26 mouse cellular contexts compared by ENCODE assay signal in genomic region chr9:45637346-45637745, GRCm38 (mm10).
DNase-seq lines count a peak whose midpoint lies in the region; ATAC-seq and TF ChIP-seq lines count a peak whose summit lies in the region.
"Had no signal": no experiment of that assay in that cellular context is flagged by ENCODE, and none has a peak within 500 bp of the region (broad histone marks: within the 10 kb centered on the region; RNA-seq: fewer than 3 reads in every experiment).

No protein-coding gene starts in this region.

- H3K9ac ChIP-seq in forebrain, embryonic 12.5 days = no peak overlapping the region
- no peak overlapping the region for H3K9ac ChIP-seq in forebrain, embryonic 13.5 days
- H3K9ac ChIP-seq: heart, embryonic 13.5 days; hindbrain, embryonic 15.5 days; liver, embryonic 14.5 days had no signal

- WGBS in forebrain, embryonic 12.5 days = 60% methylated on average over 1 of the region's 1 CpGs
- 63% methylated on average over 1 of the region's 1 CpGs for whole genome bisulfite sequencing in forebrain, embryonic 13.5 days

- no peak for ATAC-seq in cerebellum, adult (ENCODE audit: insufficient number of reproducible peaks, low FRiP score, low TSS enrichment)
- ATAC-seq in forebrain, embryonic 12.5 days (ENCODE audit: low FRiP score) = no peak
- no peak for ATAC-seq in forebrain, embryonic 13.5 days
- ATAC-seq: forebrain, embryonic 16.5 days; inflammation-experienced regulatory T-cells, adult 6 months had no signal

- H3K4me1 ChIP-seq in forebrain, embryonic 12.5 days = peaks cover 34% of the 10 kb centered on the region
- peaks cover 53% of the 10 kb centered on the region for H3K4me1 ChIP-seq in forebrain, embryonic 13.5 days

- H3K36me3 ChIP-seq in forebrain, embryonic 12.5 days (replicated peaks) = no peaks in the 10 kb centered on the region
- no peaks in the 10 kb centered on the region for H3K36me3 ChIP-seq in forebrain, embryonic 13.5 days (ENCODE audit: poor library complexity, severe bottlenecking)
- H3K36me3 ChIP-seq: G1E; heart, embryonic 13.5 days; hindbrain, embryonic 10.5 days; hindbrain, embryonic 15.5 days had no signal

- no peaks in the 10 kb centered on the region for H3K9me3 ChIP-seq in forebrain, embryonic 12.5 days
- no peaks in the 10 kb centered on the region for H3K9me3 ChIP-seq in forebrain, embryonic 13.5 days (replicated peaks)
- H3K9me3 ChIP-seq: G1E; heart, embryonic 13.5 days; hindbrain, embryonic 10.5 days; hindbrain, embryonic 15.5 days had no signal

- no peak overlapping the region for H3K4me2 ChIP-seq in forebrain, embryonic 12.5 days
- H3K4me2 ChIP-seq in forebrain, embryonic 13.5 days = no peak overlapping the region
- H3K4me2 ChIP-seq: heart, embryonic 13.5 days; hindbrain, embryonic 15.5 days had no signal

- DNase-seq in cerebellum, adult 18-20 months = peak; percentile 22 to 28
- no peak for DNase-seq in left cerebral cortex, adult 2 months (ENCODE audit: extremely low spot score in 1 of 2, low spot score in 2 of 2)
- DNase-seq in left cerebral cortex, adult 9 months (ENCODE audit: low spot score in 2 of 2) = no peak
- no peak for DNase-seq in adrenal gland, postnatal 25 days
- DNase-seq: adrenal gland, postnatal 10 days; heart, adult 2 months; heart, postnatal 14 days; kidney, adult 11 months; kidney, postnatal 14 days; liver; lung, adult 2 months; lung, postnatal 10 days; midbrain, embryonic 14.5 days; thymus, adult 2 months; thymus, postnatal 36 days had no signal

- no peak overlapping the region for H3K4me3 ChIP-seq in forebrain, embryonic 12.5 days (replicated peaks)
- H3K4me3 ChIP-seq in forebrain, embryonic 13.5 days = no peak overlapping the region
- H3K4me3 ChIP-seq in left cerebral cortex, adult 2 months = no peak overlapping the region
- H3K4me3 ChIP-seq: heart, adult 2 months; heart, embryonic 13.5 days; hindbrain, embryonic 10.5 days; hindbrain, embryonic 15.5 days had no signal

- H3K27me3 ChIP-seq in forebrain, embryonic 12.5 days = no peaks in the 10 kb centered on the region
- H3K27me3 ChIP-seq in forebrain, embryonic 13.5 days = no peaks in the 10 kb centered on the region
- H3K27me3 ChIP-seq: hindbrain, embryonic 15.5 days had no signal

- intact Hi-C loops in left cerebral cortex, adult 2 months (cut with DNase I) = no loop called here

- TF ChIP-seq CTCF in left cerebral cortex, adult 2 months (IDR thresholded peaks at IDR 0.05) = no peak

- H3K27ac ChIP-seq in forebrain, embryonic 12.5 days = 0 out of 2 replicates have a peak overlapping the region, but pooled peaks have one; percentile 3
- H3K27ac ChIP-seq in forebrain, embryonic 13.5 days = no peak overlapping the region
- peak overlapping the region; percentile 32; the same call in 1 of the 2 replicates for H3K27ac ChIP-seq in left cerebral cortex, adult 2 months
- H3K27ac ChIP-seq: heart, adult 2 months; heart, embryonic 13.5 days; liver, embryonic 14.5 days; macrophage had no signal

Comparison
In these comparisons a context has a peak if more than half of its experiments do, and no peak if none do; other contexts are left out.
1. DNase-seq: peak in cerebellum, adult 18-20 months (2 of 2); none in left cerebral cortex, adult 2 months (0 of 2), left cerebral cortex, adult 9 months (0 of 2) and adrenal gland, postnatal 25 days (single experiment).